Mouse (Mus musculus) brown adipose tissue, adult 24 weeks (tissue): Measurements from ENCODE around the gene Rbm19. TPM values are rescaled to one million over a fixed set of nuclear protein-coding genes. Genes with fewer than 3 reads are reported as not detected.
A peak's percentile ranks its signal among the peaks of the same experiment; 100 is the strongest.

Experiments used
- H3K27ac ChIP-seq: fragments of 200-500 bp; replicated peaks from 2 replicates; pipeline ENCODE4 v1.5.1; 2012; ENCODE audit warnings: low read depth, mild to moderate bottlenecking, low read length
- H3K4me1 ChIP-seq: fragments of 200-500 bp; 2 replicates; pipeline ENCODE4 v1.6.1; 2012; ENCODE audit warnings: low read length, mixed read lengths; ENCODE audit not compliant: control insufficient read depth, insufficient read depth, insufficient read length
- H3K4me3 ChIP-seq: fragments of 200-500 bp; 2 replicates; pipeline ENCODE4 v1.5.1; 2012; ENCODE audit warnings: low read depth, mild to moderate bottlenecking, low read length, moderate library complexity; ENCODE audit not compliant: insufficient read depth
- polyA plus RNA-seq: library from polyadenylated mRNA; stranded (reverse); fragments of >200 nt; gene quantifications from 2 replicates; pipeline ENCODE4 v1.2.4, GENCODE M21; 2012; ENCODE audit not compliant: missing spikeins, insufficient read depth, insufficient read length

Gene Rbm19
- polyA plus RNA-seq, 1 experiment = 4.6 TPM

GRCm38 (mm10) chr5:120145371-120146050 is 29.2 kb downstream of the Rbm19 start:
- H3K4me1 ChIP-seq = no peaks in the 10 kb centered on the region
- no peak overlapping the region for H3K4me3 ChIP-seq
- no peak overlapping the region for H3K27ac ChIP-seq

GRCm38 (mm10) chr5:120146051-120146385 is 29.8 kb downstream of the Rbm19 start:
- no peak overlapping the region for H3K4me3 ChIP-seq

GRCm38 (mm10) chr5:120146909-120147308 is 30.6 kb downstream of the Rbm19 start:
- no peak overlapping the region for H3K27ac ChIP-seq
- H3K4me3 ChIP-seq = no peak overlapping the region
- no peaks in the 10 kb centered on the region for H3K4me1 ChIP-seq

More at GRCm38 (mm10) chr5:120146051-120146385, 29.8 kb downstream of the Rbm19 start:
- Histone ChIP-seq H3K4me1 (no peaks in the 10 kb centered on the region), H3K27ac (no peak overlapping the region)

GRCm38 (mm10) chr5:120148246-120148645 is 32.0 kb downstream of the Rbm19 start:
- H3K4me3 ChIP-seq = no peak overlapping the region
- no peaks in the 10 kb centered on the region for H3K4me1 ChIP-seq
- no peak overlapping the region for H3K27ac ChIP-seq

- Histone ChIP-seq H3K4me1 (0 out of 2 replicates have a peak, but pooled peaks cover 3% of the 10 kb centered on the region), H3K4me3 (no peak overlapping the region), H3K27ac (no peak overlapping the region)
Observed at GRCm38 (mm10) chr5:120151145-120151544, 34.9 kb downstream of the Rbm19 start.

- Histone ChIP-seq H3K4me3 (no peak overlapping the region), H3K27ac (no peak overlapping the region), H3K4me1 (0 out of 2 replicates have a peak, but pooled peaks cover 3% of the 10 kb centered on the region)
Observed at GRCm38 (mm10) chr5:120153140-120153539, 36.9 kb downstream of the Rbm19 start.

GRCm38 (mm10) chr5:120155672-120156071 is 39.4 kb downstream of the Rbm19 start:
- 0 out of 2 replicates have a peak overlapping the region, but pooled peaks have one; percentile 49 for H3K27ac ChIP-seq
- H3K4me1 ChIP-seq = 0 out of 2 replicates have a peak, but pooled peaks cover 3% of the 10 kb centered on the region
- no peak overlapping the region for H3K4me3 ChIP-seq

- peak overlapping the region; percentile 8 for H3K4me3 ChIP-seq
- 0 out of 2 replicates have a peak, but pooled peaks cover 3% of the 10 kb centered on the region for H3K4me1 ChIP-seq
- peak overlapping the region; percentile 79 for H3K27ac ChIP-seq
Observed at GRCm38 (mm10) chr5:120156166-120156909, 40.1 kb downstream of the Rbm19 start.

- Histone ChIP-seq H3K4me1 (0 out of 2 replicates have a peak, but pooled peaks cover 3% of the 10 kb centered on the region), H3K4me3 (peak overlapping the region; percentile 8; the same call in 1 of the 2 replicates), H3K27ac (peak overlapping the region; percentile 79)
Observed at GRCm38 (mm10) chr5:120157115-120157514, 40.9 kb downstream of the Rbm19 start.

GRCm38 (mm10) chr5:120158476-120158875 is 42.2 kb downstream of the Rbm19 start:
- no peak overlapping the region for H3K27ac ChIP-seq
- no peak overlapping the region for H3K4me3 ChIP-seq
- H3K4me1 ChIP-seq = 0 out of 2 replicates have a peak, but pooled peaks cover 3% of the 10 kb centered on the region

GRCm38 (mm10) chr5:120160923-120161658 is 44.8 kb downstream of the Rbm19 start:
- H3K27ac ChIP-seq = no peak overlapping the region
- H3K4me3 ChIP-seq = no peak overlapping the region
- peaks cover 9% of the 10 kb centered on the region for H3K4me1 ChIP-seq

GRCm38 (mm10) chr5:120162689-120163088 is 46.4 kb downstream of the Rbm19 start:
- H3K4me1 ChIP-seq = peaks cover 12% of the 10 kb centered on the region
- no peak overlapping the region for H3K27ac ChIP-seq
- no peak overlapping the region for H3K4me3 ChIP-seq

- Histone ChIP-seq H3K27ac (no peak overlapping the region), H3K4me1 (peaks cover 12% of the 10 kb centered on the region), H3K4me3 (no peak overlapping the region)
Observed at GRCm38 (mm10) chr5:120163428-120163827, 47.2 kb downstream of the Rbm19 start.

- Histone ChIP-seq H3K4me1 (peaks cover 12% of the 10 kb centered on the region), H3K4me3 (no peak overlapping the region), H3K27ac (no peak overlapping the region)
Observed at GRCm38 (mm10) chr5:120164450-120164849, 48.2 kb downstream of the Rbm19 start.
